Mouse (Mus musculus) B cell, adult 2 months (primary cell): ENCODE measurements at regions not wholly inside any gene's neighbourhood (a gene's known extent, or its start where the extent isn't known, plus 50 kb on each side); places are given as distances from the start of the nearest gene placed in this dataset.

Experiments
- DNase-seq, 2 experiments: peaks; one replicate each; pipeline ENCODE4 v3.0.0; 2022

DNA sequence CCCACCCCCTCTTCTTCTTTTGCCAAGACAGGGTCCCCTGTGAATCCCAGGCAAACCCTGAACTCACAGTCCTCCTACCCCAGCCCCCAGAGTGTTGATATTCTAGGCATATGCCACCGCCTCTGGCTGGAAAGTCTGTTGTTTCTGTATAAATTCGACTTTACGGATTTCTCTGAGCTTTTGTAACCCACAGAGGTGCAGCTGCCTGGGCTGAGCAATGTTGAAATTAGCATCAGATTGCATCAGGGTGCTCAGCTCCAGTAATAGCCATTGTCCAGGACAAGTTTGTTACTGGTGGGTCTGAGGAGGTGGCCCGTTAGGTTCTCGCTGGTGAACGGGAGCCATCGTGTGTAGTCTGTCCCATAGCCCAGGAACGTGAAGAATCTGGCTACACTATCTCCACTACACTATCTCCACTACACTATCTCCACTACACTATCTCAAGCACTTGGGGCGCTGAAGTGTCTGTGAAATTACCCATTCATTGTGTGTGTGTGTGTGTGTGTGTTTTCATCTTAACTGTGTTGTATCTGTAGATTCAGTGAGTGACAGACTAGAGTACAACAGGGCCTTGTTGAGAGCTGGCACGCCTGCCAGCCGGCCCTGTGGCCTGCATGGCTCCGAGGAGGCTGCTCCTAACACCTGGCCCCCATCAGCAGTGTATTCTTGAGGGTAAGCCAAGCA lies 92.4 kb upstream of the Hnrnpk start:
- no peak for DNase-seq

DNA sequence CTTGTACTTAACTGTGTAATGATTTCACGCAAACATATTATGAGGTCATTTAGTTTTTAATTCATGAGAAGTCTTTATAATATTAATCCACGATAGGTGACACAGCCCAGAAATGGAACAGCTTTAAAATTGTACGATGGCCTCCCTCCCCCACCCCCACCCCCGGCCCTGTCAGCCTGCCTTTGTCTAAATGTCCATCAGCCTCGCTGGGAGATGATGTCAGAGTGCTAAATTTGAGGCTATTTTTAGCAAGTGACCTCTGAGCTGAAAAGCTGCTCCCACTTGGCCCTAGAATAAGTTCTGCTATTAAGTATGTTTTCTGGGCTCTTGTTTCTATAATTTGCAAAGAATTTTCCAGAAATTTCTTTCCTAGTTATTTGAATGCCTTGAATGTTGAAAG lies 91.6 kb upstream of the Hnrnpk start:
- DNase-seq = no peak

DNA sequence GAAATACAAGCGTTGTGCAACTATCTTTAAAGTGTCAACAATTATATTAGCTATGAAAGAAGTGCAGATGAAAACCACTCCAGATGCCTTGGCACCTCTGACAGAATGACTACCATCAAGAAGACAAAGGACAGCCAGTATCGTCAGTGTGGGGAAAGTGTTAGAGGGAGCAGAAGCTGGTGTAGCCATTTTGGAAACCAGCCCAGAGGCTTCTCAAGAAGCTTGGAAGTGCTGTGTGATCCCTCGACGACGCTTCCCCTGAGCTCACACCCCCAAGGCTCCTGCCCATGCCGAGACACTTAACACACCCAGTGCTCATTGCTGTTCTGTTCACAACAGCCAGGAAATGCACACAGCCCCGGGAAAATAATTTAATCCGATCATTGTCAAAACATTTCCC lies 87.7 kb upstream of the Hnrnpk start:
- DNase-seq = no peak

DNA sequence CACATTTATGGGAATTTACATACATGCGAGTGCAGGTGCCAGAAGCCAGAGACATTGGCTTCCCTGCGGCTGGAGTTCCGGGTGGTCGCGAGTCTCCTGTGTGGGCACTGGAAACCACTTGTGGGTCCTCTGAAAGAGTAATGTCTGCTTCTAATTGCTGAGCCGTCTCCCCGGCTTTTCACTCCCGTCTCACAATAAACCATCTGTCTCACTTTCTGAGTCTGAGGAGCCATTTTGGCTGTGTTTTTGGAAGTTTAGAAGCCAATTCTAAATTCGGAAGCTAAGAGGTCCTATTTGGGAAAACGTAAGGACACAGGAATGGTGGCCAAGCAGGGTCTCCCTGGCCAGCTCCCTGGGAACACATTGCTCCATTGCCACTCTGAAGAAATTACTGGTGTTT lies 81.9 kb upstream of the Hnrnpk start:
- DNase-seq = no peak

DNA sequence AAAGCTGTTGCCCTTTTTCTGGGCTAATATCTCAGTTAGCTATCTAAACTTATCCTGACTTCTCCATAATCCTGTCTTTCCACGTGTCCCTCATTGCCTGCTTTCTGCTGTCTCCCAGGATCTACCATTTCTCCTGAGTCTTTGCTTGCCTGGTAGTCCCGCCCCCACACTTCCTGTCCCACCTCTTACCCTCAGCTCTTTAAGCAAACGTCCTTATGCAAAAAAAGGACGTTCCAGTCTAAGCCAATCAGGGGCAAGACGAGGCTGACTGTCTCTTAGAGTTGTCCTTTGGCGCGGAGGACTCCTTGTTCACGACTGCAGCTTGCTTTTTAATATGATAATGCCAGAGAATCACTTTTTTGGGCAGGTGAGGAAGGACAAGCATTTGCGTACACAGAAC lies 79.6 kb upstream of the Hnrnpk start:
- DNase-seq = no peak

DNA sequence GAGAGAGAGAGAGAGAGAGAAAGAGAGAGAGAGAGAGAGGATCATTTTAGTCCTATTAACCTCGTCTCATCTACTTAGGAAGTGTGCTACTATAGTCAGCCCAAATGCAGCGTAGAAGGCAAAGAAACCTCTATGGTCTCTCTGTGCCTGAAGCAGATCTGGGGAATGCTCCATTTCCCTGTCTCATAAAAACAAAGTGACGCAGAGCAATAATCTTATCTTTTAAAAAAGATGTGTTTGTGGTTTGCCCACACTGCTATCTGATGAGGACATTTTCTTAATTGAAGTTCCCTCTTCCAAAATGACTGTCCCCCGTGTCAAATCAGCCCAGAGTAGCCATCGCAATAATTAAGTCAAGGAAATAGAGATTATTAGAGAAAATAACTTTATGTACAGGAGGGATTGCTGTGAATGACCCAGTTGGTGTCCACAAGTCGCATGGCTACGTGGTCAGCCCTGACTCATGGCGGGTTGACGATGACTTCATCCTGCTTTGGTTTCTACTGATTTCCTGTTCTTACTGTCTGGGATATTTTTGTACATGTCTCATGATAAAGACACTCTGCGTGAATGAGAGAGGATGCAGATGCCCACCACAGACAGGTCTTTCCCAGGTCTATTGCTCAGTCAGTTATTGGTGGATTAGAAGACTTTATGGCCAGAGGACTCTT lies 77.9 kb upstream of the Hnrnpk start:
- no peak for DNase-seq

DNA sequence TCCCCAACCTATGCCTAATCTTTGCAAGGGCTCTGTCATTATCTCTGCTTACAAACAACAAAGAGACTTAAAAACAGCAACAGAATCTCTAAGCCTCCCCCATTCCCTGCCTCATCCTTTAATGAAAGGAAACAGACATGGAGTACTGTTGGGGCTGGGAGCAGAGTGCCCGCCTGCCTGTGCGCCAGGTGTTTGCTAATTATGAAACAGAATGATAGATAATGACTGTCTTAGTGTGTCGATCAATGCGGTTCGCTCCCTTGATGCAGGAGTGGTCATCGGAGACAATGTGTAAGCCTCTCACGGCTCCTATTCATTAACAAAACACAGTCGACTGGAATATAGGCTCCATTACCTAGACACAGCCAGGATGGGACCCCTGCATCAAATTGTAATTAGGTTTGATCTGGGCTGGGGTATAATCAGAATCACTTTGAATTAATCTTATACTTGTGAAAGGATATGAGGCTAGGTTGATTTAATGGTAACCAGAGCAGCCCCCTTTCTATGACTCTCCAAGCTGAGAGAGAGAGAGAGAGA lies 77.3 kb upstream of the Hnrnpk start:
- no peak for DNase-seq

DNA sequence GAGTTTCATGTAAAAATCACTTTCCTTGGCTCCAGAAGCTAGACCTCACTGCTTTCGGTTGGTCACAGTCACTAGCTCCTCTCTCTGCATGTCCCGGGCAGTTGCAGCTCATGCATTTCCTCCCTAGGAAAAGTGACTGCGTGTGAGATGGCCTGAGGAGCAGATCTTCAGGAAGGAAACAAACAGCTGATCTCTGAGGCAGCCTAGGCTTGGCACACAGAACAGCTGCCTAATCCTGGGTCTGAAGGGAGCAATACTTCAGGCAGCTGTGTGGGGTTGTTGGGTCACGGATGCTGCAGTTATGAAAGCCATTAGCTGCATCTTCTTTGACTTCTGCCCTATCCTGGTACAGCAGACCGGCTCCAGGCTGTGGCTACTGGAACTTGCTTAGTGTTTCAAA lies 75.3 kb upstream of the Hnrnpk start:
- DNase-seq = no peak

DNA sequence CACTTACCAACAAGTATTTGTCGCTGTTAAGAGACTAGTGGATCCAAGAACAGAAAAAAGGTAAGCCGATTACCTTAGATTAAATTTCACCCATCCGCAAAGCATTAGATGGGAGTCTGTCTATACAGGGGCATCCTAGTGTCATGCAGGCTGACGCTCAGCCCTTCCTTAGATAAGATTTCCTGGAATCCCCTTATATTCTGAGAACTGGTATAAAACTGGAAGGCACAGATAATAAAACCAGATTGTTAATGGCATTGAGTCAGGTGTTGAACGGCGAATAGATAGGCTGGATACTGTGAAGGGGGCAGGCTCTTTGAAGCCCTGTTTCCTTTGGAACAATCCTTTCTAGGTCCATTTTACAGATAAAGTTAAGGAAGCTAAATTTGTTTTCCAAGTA lies 74.1 kb upstream of the Hnrnpk start:
- DNase-seq = no peak

DNA sequence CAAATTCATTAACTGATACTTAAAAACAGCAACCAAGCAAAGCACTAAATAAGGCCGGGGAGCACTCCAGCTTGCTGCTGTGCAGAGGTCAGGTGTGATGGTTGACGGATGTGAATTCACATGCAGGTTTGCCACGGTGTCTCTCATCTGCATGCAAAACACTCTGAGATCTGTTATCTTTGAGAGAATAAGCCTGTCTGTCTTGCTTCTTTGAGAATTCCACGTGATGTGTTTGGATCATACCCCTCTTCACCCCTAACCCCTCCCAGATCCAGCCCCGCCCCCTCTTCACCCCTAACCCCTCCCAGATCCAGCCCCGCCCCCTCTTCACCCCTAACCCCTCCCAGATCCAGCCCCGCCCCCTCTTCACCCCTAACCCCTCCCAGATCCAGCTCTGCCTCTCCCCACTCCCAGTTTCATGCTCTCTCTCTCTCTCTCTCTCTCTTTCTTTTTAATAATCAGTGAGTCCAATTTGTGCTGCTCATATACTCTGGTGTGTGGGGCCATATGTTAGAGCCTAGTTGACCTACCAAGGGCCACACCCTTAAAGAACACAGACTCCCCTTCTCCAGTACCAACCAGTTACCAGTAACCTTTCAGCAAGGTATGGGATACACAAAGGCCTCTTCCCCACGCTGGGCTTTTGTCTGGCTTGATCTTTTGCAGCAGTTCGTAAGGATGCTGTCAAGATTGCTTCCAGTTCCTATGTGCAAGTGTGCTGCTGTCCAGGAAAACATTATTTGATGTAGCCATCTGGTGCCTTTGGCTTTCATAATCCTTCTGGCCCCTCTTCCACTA lies 73.1 kb upstream of the Hnrnpk start:
- DNase-seq = no peak

DNA sequence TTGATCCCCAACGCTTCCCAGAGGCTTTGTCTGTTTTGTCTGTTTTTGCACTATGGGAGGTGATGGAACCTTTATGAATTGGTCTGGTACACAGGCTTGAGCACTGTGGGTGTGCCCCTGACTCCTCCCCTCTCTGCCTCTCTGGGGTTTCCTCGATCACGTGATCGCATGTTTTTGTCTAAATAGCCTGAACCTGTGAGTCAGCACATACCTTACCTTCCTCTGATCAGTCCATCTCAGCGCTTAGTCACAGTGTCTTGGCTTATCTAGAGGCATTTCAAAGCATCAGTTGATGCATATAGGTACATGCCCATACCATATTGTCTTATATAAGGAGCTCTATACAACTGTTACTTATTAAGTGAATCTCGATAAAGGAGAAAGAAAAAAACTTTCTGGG lies 72.4 kb upstream of the Hnrnpk start:
- DNase-seq = peak; percentile 26 to 41

DNA sequence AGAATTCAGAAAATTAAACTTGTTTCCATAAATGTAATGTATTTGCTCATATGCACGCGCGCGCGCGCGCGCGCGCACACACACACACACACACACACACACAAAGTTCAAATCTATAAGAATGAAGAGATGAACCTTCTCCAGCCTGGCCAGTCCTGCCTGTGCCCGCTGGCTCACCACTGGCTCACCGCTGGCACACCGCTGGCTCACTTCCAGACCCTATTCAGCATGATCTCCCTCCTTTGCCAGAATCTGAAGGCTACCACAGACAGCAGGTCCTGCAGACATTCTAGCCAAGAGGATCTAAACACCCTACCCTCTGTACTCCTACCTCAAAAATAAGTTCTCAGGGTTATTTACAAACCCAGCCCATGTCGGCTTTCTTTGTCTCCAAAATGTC lies 69.3 kb upstream of the Hnrnpk start:
- DNase-seq = no peak

DNA sequence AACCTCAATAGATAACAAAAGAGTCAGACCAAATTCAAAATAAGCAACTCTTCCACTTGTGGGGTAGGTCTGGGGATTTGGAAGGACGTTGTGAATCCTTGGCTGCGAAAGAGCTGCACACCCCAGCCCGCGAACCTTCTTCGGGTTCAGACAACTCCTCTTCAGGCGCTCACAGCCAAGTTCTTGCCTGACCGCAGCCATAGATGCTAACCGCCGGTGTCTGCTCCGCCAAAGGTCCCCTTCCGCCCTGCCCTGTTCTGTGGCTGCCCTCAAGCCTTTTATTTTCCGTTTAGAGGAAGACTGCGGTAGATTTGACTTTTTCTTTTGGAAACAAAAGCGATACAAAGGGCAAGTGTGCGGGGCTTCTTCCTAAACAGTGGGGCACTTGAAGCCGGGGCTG lies 68.6 kb upstream of the Hnrnpk start:
- DNase-seq = peak; percentile 55 to 56

DNA sequence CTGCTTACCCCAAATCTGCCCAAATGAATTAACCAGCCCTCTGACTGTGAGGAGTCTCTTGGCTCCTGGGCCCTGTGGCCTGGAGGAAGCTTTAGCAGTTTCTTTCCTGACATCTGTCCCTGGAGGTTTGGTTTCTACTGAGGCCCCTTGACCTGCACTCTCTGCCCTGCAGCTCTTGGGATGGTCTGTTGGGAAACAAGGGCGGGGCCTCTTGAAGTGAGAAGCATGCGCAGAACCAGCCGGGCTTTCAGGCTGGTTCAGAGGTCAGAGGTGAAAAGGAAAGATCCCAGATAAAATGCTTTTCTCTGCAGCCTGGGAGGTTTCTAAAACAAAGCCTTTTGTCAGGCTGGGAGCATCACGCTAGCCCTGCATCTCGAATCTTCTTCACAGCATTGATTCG lies 66.6 kb upstream of the Hnrnpk start:
- no peak for DNase-seq

DNA sequence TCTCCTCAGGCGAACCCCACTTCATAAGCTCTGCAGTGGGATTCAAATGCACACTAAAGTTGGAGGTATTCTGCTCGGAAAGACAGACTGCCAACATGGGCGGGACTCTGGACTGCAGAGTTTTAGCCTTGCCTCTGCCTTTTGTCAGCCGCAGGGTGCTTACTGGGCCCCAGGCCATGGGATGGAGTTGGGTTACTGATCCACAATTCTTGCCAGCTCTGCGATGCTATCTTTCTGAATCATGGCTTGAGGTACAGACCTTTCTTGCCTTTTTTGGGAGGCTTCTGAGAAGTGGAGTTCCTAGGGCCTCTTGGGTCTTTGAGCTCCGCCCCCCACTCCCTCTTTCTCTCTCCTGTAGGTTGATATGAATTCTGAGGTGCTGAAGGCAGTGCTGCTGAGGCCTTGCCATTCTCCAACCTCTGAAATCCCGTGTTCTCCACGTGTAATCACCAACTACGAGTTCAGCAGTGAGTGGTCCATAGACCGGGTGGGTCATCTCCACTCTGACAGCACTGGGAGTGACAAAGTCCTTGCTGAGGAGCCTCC lies 64.0 kb upstream of the Hnrnpk start:
- DNase-seq = no peak

DNA sequence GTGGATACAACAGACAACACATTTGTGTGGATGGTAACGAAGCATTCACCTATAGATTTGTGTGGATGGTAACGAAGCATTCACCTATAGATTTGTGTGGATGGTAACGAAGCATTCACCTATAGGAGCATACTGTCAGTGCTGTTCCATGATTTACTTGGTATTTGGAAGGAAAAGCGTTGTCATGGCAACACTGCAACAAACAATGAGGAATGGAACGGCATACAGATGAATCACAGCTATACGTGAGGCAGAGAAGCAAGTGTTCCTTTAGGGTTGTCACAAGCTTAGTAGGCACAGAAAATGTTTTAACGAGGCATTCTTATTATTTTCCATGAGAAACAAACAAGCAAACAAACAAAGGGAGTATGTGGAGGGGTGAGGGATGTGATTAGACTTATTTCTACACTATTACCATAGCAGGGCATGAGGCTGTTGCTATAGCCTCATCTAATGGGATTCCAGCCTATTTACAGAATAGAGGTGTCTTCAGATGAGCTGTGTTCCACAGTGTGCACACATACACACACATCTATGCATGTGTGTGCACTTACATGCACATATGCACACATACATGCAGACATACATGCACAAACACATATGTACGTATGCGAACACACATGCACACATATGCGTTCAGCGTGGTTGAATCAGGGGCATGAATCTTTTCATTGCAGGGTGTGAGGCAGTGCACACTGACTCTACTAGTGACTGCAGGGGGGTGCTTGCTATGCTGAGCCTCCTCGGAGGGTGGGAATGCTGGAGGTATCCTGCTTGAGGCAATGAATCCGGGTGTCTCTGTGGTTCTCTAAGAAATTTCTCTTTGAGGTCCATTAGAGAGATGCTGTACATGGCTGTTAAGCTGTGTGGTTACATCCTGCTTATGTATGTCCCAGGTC lies 62.3 kb upstream of the Hnrnpk start:
- DNase-seq = no peak
